Mouse (Mus musculus): ENCODE results near the gene Dusp22. TPM values are rescaled to one million over a fixed set of nuclear protein-coding genes. Genes with fewer than 3 reads are reported as not detected.

Gene Dusp22
- polyA plus RNA-seq, 1 experiment from 2014 or later = 16.1 TPM

GRCm38 (mm10) chr13:30704246-30705095 lies 44.7 kb downstream of the Dusp22 start:
- H3K4me2 ChIP-seq (replicated peaks) = no peak overlapping the region
- no peaks in the 10 kb centered on the region; the same call in 1 of the 2 replicates for H3K36me3 ChIP-seq
- no peak overlapping the region for H3K27ac ChIP-seq (replicated peaks)
- no peak for ATAC-seq (ENCODE audit: low FRiP score, low read depth)
- no peaks in the 10 kb centered on the region for H3K4me1 ChIP-seq
- WGBS = 92% methylated on average over 8 of the region's 8 CpGs
- H3K9ac ChIP-seq (replicated peaks) = no peak overlapping the region
- no peak overlapping the region for H3K4me3 ChIP-seq
- no peaks in the 10 kb centered on the region for H3K9me3 ChIP-seq
- no peaks in the 10 kb centered on the region for H3K27me3 ChIP-seq

- Histone ChIP-seq H3K4me3 (no peak overlapping the region), H3K4me1 (no peaks in the 10 kb centered on the region), H3K9ac (replicated peaks) (no peak overlapping the region), H3K36me3 (no peaks in the 10 kb centered on the region; the same call in 1 of the 2 replicates), H3K9me3 (no peaks in the 10 kb centered on the region), H3K27ac (replicated peaks) (no peak overlapping the region), H3K27me3 (no peaks in the 10 kb centered on the region), H3K4me2 (replicated peaks) (no peak overlapping the region)
- no peak for ATAC-seq (ENCODE audit: low FRiP score, low read depth)
- 79% methylated on average over 2 of the region's 2 CpGs for WGBS
These were observed 51.3 kb downstream of the Dusp22 start for GRCm38 (mm10) chr13:30711066-30711465.

- Histone ChIP-seq H3K36me3 (no peaks in the 10 kb centered on the region; the same call in 1 of the 2 replicates), H3K27ac (replicated peaks) (no peak overlapping the region), H3K4me1 (no peaks in the 10 kb centered on the region), H3K27me3 (no peaks in the 10 kb centered on the region), H3K4me2 (replicated peaks) (no peak overlapping the region), H3K9ac (replicated peaks) (no peak overlapping the region), H3K4me3 (no peak overlapping the region), H3K9me3 (no peaks in the 10 kb centered on the region)
- 93% methylated on average over 3 of the region's 3 CpGs for WGBS
- ATAC-seq (ENCODE audit: low FRiP score, low read depth) = no peak
These were observed 51.9 kb downstream of the Dusp22 start for GRCm38 (mm10) chr13:30711711-30712110.

GRCm38 (mm10) chr13:30712280-30712679 lies 52.5 kb downstream of the Dusp22 start:
- H3K4me3 ChIP-seq = no peak overlapping the region
- no peak overlapping the region for H3K27ac ChIP-seq (replicated peaks)
- no peak overlapping the region for H3K4me2 ChIP-seq (replicated peaks)
- no peak overlapping the region for H3K9ac ChIP-seq (replicated peaks)
- H3K9me3 ChIP-seq = no peaks in the 10 kb centered on the region
- no peaks in the 10 kb centered on the region for H3K4me1 ChIP-seq
- no peak for ATAC-seq (ENCODE audit: low FRiP score, low read depth)
- H3K27me3 ChIP-seq = no peaks in the 10 kb centered on the region
- H3K36me3 ChIP-seq = no peaks in the 10 kb centered on the region; the same call in 1 of the 2 replicates
- 84% methylated on average over 6 of the region's 6 CpGs for WGBS

- no peak overlapping the region for H3K9ac ChIP-seq (replicated peaks)
- 90% methylated on average over 3 of the region's 3 CpGs for WGBS
- no peaks in the 10 kb centered on the region; the same call in 1 of the 2 replicates for H3K36me3 ChIP-seq
- no peak overlapping the region for H3K4me2 ChIP-seq (replicated peaks)
- no peak overlapping the region for H3K27ac ChIP-seq (replicated peaks)
- no peaks in the 10 kb centered on the region for H3K27me3 ChIP-seq
- H3K9me3 ChIP-seq = no peaks in the 10 kb centered on the region
- no peak for ATAC-seq (ENCODE audit: low FRiP score, low read depth)
- no peaks in the 10 kb centered on the region for H3K4me1 ChIP-seq
- no peak overlapping the region for H3K4me3 ChIP-seq
These were observed 53.8 kb downstream of the Dusp22 start for GRCm38 (mm10) chr13:30713621-30714020.

- WGBS = 89% methylated on average over 6 of the region's 6 CpGs
- no peak for ATAC-seq (ENCODE audit: low FRiP score, low read depth)
- Histone ChIP-seq H3K36me3 (no peaks in the 10 kb centered on the region), H3K4me2 (replicated peaks) (no peak overlapping the region), H3K9me3 (no peaks in the 10 kb centered on the region), H3K27ac (replicated peaks) (no peak overlapping the region), H3K9ac (replicated peaks) (no peak overlapping the region), H3K4me1 (no peaks in the 10 kb centered on the region), H3K4me3 (no peak overlapping the region), H3K27me3 (no peaks in the 10 kb centered on the region)
These were observed 54.8 kb downstream of the Dusp22 start for GRCm38 (mm10) chr13:30714552-30714951.

GRCm38 (mm10) chr13:30715060-30715459 lies 55.3 kb downstream of the Dusp22 start:
- Histone ChIP-seq H3K9me3 (no peaks in the 10 kb centered on the region), H3K4me2 (replicated peaks) (no peak overlapping the region), H3K27ac (replicated peaks) (no peak overlapping the region), H3K9ac (replicated peaks) (no peak overlapping the region), H3K4me3 (no peak overlapping the region), H3K27me3 (no peaks in the 10 kb centered on the region), H3K36me3 (no peaks in the 10 kb centered on the region), H3K4me1 (no peaks in the 10 kb centered on the region)
- ATAC-seq (ENCODE audit: low FRiP score, low read depth) = no peak
- 93% methylated on average over 7 of the region's 7 CpGs for WGBS

- Histone ChIP-seq H3K9me3 (no peaks in the 10 kb centered on the region), H3K36me3 (no peaks in the 10 kb centered on the region), H3K4me3 (no peak overlapping the region), H3K4me2 (replicated peaks) (no peak overlapping the region), H3K4me1 (no peaks in the 10 kb centered on the region), H3K9ac (replicated peaks) (no peak overlapping the region), H3K27ac (replicated peaks) (no peak overlapping the region), H3K27me3 (no peaks in the 10 kb centered on the region)
- no peak for ATAC-seq (ENCODE audit: low FRiP score, low read depth)
- WGBS = 90% methylated on average over 4 of the region's 4 CpGs
These were observed 55.8 kb downstream of the Dusp22 start for GRCm38 (mm10) chr13:30715573-30715972.

GRCm38 (mm10) chr13:30716611-30717010 lies 56.8 kb downstream of the Dusp22 start:
- 74% methylated on average over 5 of the region's 5 CpGs for WGBS

GRCm38 (mm10) chr13:30722601-30723000 lies 62.8 kb downstream of the Dusp22 start:
- no peak overlapping the region for H3K27ac ChIP-seq (replicated peaks)
- H3K9me3 ChIP-seq = no peaks in the 10 kb centered on the region
- H3K27me3 ChIP-seq = no peaks in the 10 kb centered on the region
- H3K9ac ChIP-seq (replicated peaks) = 0 out of 2 replicates have a peak overlapping the region, but pooled peaks have one; percentile 11
- 0 out of 2 replicates have a peak, but pooled peaks have one; percentile 14 for ATAC-seq (ENCODE audit: low FRiP score, low read depth)
- H3K4me3 ChIP-seq = no peak overlapping the region
- H3K4me2 ChIP-seq (replicated peaks) = peak overlapping the region; percentile 29
- H3K4me1 ChIP-seq = peaks cover 13% of the 10 kb centered on the region
- 11% methylated on average over 7 of the region's 7 CpGs for WGBS
- no peaks in the 10 kb centered on the region for H3K36me3 ChIP-seq

More at GRCm38 (mm10) chr13:30716611-30717010, 56.8 kb downstream of the Dusp22 start:
- Histone ChIP-seq H3K36me3 (no peaks in the 10 kb centered on the region), H3K27me3 (no peaks in the 10 kb centered on the region), H3K27ac (replicated peaks) (no peak overlapping the region), H3K4me2 (replicated peaks) (no peak overlapping the region), H3K4me1 (no peaks in the 10 kb centered on the region), H3K9me3 (no peaks in the 10 kb centered on the region), H3K9ac (replicated peaks) (no peak overlapping the region), H3K4me3 (no peak overlapping the region)
- ATAC-seq (ENCODE audit: low FRiP score, low read depth) = no peak

GRCm38 (mm10) chr13:30723258-30723657 lies 63.5 kb downstream of the Dusp22 start:
- 0 out of 2 replicates have a peak, but pooled peaks have one; percentile 20 for ATAC-seq (ENCODE audit: low FRiP score, low read depth)
- Histone ChIP-seq H3K4me2 (replicated peaks) (no peak overlapping the region), H3K9ac (replicated peaks) (no peak overlapping the region), H3K27ac (replicated peaks) (no peak overlapping the region), H3K4me1 (peaks cover 13% of the 10 kb centered on the region), H3K4me3 (no peak overlapping the region), H3K27me3 (no peaks in the 10 kb centered on the region), H3K36me3 (no peaks in the 10 kb centered on the region), H3K9me3 (no peaks in the 10 kb centered on the region)
- WGBS = 57% methylated on average over 5 of the region's 5 CpGs

- H3K9ac ChIP-seq (replicated peaks) = no peak overlapping the region
- H3K4me2 ChIP-seq (replicated peaks) = no peak overlapping the region
- H3K27ac ChIP-seq (replicated peaks) = no peak overlapping the region
- no peaks in the 10 kb centered on the region; the same call in 1 of the 2 replicates for H3K27me3 ChIP-seq
- H3K36me3 ChIP-seq = no peaks in the 10 kb centered on the region
- H3K4me1 ChIP-seq = peaks cover 13% of the 10 kb centered on the region
- H3K4me3 ChIP-seq = no peak overlapping the region
- no peak for ATAC-seq (ENCODE audit: low FRiP score, low read depth)
- whole genome bisulfite sequencing = 56% methylated on average over 8 of the region's 8 CpGs
- no peaks in the 10 kb centered on the region for H3K9me3 ChIP-seq
These were observed 64.1 kb downstream of the Dusp22 start for GRCm38 (mm10) chr13:30723858-30724257.
